Mouse (Mus musculus): ENCODE data around the gene Gm13889.

Gene Gm13889

DNA sequence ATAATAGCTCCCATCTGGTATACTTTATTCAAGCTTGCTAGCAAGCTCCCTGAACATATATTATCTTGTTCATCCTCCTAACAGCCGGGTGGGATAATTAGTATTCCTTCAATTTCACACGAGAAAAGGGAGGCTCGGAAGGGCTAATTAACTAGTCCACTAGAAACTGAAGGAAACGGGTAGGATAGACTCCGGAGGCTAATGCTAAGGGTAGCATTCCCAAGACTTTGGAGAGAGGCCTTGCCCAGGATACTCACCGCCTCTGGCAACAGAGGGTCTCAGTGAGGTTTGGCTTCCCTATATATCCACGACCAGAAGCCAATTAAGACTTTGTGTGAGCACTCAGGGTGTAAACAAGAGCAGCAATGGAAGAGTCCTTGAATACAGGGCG is 779 bp upstream of the Gm13889 start:
- in situ Hi-C loops (cut with MboI): no loop called here

DNA sequence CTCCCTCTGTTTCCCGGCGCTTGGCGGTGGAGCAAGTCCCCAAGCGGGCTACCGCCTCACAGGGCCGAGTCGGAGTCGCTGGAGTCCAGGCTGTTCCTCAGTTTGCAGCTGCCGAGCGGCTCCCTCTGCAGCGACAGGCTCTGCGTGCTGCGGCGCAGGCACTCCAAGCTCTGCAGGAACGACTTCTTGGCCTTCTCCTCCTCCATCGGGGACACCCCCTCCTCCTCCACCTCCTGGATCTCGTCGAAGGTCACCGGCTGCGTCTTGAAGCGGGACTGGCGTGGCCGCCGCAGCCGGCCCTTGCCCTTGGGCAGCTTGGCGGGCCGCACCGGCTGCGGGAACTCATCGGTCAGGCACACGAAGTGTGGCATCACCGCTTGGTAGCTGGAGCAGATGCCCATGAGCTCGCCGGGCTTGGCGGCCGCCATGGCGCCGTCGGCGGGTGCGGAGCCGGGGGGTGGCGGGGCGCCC is 635 bp downstream of the Gm13889 start:
- in situ Hi-C loops (cut with MboI): no loop called here

DNA sequence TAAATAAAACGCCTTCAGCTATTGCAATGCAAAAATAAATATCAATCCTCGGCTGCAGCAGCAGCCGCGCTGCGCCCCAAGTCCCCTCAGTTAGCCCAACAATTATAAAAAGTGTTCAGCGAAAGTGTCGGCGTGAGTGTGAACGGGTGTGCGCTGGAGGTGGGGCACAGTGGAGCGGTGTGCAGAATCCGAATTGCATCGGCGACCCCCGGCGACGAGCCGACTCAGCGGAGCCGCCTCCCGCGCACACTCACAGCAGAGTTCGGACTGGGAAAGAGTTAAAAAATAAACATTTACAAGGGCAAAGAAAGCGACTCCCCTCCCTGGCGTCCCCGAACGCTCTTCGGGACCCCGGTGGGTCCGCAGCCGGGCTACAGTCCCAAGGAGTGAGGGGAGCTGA is 1.1 kb downstream of the Gm13889 start:
- in situ Hi-C loops (cut with MboI): no loop called here

GRCm38 (mm10) chr2:93954781-93955578 is 2.0 kb downstream of the Gm13889 start:
- in situ Hi-C loops (cut with MboI): no loop called here

DNA sequence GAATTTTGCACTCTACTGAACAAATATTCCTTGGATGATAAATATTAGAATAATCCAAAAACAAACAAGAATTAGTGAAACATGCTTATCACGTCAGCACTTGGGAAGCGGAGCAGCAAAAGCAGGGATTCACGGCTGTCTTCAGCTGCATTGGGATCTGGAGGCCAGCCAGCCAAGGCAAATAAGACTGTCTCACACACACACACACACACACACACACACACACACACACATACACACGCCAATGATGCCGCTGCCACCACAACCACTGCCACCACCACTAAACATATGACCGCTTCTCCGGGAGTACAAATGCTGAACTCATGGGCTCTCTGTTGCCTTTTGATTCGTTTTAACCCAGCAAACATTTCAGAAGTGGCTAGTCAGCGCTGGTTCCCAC is 3.3 kb downstream of the Gm13889 start:
- in situ Hi-C loops (cut with MboI): no loop called here

GRCm38 (mm10) chr2:93946976-93947375 is 10.0 kb downstream of the Gm13889 start:
- in situ Hi-C loops (cut with MboI): no loop called here

DNA sequence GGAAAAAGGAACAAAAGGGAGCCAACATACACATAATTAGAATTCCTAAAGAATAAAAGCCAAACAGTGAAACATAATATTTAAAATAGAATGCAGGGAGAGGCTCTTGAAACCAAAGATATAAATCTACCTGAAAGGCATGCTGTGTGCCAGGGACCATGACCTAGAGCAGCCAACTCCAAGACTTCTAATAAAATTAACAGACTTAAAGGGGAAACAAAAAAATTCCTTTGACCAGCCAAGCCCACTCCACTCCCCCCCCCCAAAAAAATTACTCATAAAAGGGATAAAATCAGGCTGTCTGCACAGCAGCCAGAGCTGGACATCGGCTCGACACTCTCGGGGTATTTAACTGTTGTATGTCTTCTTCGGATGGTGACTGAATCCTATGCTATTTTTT is 12.1 kb downstream of the Gm13889 start:
- in situ Hi-C loops (cut with MboI): no loop called here

DNA sequence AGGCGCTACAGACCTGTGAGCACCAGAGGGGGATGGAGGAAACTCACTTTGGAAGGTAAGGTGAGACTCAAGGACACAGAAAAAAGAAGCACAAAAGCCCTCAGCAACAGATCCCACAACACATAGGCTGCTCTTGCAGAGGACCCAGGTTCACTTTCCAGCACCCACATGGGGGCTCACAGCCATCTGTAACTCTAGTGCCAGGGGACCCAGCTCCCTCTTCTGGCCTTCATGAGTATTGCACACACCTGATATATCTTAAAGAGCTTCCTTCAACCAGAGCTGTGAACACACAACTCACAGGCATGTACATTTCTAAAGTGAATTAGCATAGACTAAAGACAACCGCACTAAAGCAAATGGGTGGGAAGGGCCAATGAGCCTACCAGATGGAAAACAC is 12.9 kb downstream of the Gm13889 start:
- in situ Hi-C loops (cut with MboI): no loop called here

- in situ Hi-C loops (cut with MboI): no loop called here
Measured at GRCm38 (mm10) chr2:93941670-93942069, 15.3 kb downstream of the Gm13889 start.

DNA sequence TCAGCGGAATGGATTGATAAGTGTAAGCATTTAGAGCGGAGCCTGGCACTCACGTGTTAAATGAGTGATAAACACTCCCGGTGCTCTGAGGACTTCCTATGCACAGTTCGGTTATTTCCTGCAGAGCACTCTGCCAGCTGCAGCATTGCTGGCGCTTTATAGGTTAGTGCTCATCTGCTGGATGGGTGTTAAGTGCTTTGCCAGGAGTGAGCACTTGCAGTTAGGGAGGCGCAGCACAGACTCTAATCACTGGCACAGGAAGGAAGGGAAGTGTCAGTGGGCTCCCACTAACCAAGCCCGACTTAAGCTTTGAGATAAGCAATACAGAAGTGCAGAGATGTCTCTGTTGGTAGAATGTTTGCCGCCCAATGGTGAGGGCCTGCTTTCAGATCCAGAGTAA is 18.5 kb downstream of the Gm13889 start:
- in situ Hi-C loops (cut with MboI): no loop called here

DNA sequence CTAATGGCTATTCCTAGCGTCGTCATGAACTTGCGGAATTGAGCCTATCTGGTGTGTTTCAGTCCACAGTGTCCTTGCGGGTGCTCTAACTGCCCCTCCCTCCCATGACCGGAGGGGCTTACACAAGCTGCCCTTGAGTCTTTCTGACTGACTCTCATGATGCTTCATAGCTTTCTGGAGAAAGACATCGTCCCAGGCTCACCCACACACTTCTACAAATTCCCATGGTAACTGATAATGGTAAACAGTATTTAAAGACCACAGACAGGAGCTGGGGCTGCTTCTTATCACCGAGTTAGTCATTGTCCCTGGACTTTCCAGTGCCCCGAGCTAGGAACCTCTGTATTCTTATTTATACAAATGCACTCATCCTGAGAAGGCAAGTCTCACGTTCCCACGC is 28.1 kb downstream of the Gm13889 start:
- in situ Hi-C loops (cut with MboI): no loop called here

DNA sequence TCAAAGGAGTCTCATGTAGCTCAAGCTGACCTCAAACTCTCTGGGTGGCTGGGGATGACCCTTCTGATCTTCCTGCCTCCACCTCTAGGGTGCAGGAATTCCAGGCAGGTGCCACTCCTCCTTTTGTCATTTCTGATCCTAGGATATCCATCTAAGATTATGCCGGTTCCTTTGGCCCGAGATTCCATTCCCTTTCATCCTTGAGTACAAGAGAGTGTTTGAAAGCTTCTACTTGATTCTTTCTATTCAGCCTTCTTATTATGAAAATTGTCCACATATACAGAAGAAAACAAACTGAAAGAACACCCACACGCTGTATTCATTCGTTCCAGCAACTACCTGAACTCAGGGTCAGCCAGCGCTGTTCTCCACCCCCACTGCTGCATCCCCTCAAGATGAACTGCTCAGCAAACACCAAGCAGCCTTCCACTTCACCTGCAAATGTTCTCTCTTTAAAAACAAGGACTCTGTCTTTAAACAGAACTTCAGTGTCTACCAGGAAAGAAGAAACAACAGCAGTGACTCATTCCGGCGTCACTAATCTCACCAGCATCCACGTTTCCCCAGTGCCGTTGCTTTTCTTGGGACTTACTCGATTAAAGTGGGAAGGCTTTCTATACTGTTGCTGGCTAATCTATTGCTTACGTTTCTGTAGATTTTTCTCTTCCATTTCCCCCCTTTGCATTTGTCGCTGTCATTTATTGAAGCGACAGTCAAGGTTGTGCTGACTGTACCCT is 29.1 kb downstream of the Gm13889 start:
- in situ Hi-C loops (cut with MboI): no loop called here

DNA sequence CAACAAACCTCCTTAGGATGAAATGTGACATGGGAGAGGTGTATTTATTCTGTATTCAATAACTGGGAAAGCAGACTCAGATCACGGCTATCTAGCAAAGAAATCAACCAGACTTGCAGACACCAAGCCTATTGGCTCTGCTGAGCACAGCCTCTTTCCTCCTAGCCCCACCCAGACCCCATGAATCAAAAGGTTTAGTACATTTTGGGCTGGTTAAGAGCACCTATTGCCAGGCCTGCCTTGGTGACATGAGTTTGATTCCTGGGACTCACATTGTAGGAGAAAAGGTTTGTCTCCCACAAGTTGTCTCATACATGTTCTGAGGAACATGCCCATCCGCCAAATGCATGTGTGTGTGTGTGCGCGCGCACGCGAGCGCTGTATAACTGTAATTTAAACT is 30.9 kb downstream of the Gm13889 start:
- in situ Hi-C loops (cut with MboI): no loop called here

GRCm38 (mm10) chr2:93919093-93919492 is 37.9 kb downstream of the Gm13889 start:
- in situ Hi-C loops (cut with MboI): no loop called here

- in situ Hi-C loops (cut with MboI): no loop called here
Measured at GRCm38 (mm10) chr2:93913552-93913951, 43.4 kb downstream of the Gm13889 start.

GRCm38 (mm10) chr2:93911942-93912341 is 45.1 kb downstream of the Gm13889 start:
- in situ Hi-C loops (cut with MboI): no loop called here

- in situ Hi-C loops (cut with MboI): no loop called here
Measured at GRCm38 (mm10) chr2:93909716-93910115, 47.3 kb downstream of the Gm13889 start.

GRCm38 (mm10) chr2:93907519-93908294 is 49.3 kb downstream of the Gm13889 start:
- in situ Hi-C loops (cut with MboI): no loop called here

DNA sequence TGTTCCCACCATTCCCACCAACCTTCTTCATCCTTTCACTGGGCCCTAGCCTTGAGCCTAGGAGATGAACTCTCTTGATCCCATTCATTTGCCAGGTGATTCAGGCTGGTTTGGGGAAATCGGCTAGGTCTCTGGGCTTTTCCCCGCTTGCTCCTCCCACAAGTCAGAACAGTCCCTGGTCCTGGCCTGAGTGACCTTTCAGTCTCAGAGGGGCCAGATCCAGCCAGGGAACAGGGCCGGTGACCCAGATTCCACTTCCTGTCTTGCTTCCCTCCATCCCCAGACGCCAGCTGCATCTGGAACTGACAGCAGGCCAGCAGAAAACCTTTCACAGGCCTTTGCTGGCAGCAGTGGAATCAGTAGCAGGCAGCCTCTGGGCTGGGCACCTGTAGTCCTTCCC is 50.7 kb downstream of the Gm13889 start:
- in situ Hi-C loops (cut with MboI): no loop called here

Measured in mature B cell (primary cell).